Mouse (Mus musculus) heart, postnatal 0 days (tissue): Measurements from ENCODE around the gene St8sia2.

Source experiments
- CTCF ChIP-seq: IDR thresholded peaks from 2 replicates; pipeline ENCODE4 v1.5.1; 2016; ENCODE audit warnings: antibody characterized with exemption, control low read depth, low read depth
- EP300 ChIP-seq: IDR thresholded peaks from 2 replicates; pipeline ENCODE4 v1.6.1; 2016; ENCODE audit warnings: antibody characterized with exemption, low read depth

DNA sequence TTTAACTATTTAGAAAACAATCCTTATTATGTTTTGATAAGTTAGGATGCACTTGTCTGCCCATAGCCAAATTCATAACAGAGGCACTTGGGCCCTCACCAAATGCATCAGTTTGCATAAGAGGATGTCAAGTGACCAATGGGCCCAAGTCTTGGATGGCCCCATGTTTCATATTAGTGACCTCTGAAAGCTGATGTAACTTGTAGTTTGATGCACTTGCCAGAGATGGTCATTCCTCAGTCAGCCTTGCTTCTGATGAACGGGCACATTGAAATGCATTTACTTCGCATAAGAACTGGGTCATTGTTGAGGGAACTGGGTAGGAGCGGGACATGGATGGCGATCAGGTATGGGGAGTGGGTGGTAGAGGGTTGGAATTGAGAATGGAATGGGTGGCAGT is 102.6 kb downstream of the St8sia2 start:
- TF ChIP-seq CTCF = no peak
- no peak for TF ChIP-seq EP300
